11 mouse cellular contexts compared by ENCODE assay signal in genomic region chr4:102256170-102256960, GRCm38 (mm10).
DNase-seq lines count a peak whose midpoint lies in the region; ATAC-seq and TF ChIP-seq lines count a peak whose summit lies in the region.
"Had no signal": no experiment of that assay in that cellular context is flagged by ENCODE, and none has a peak within 500 bp of the region (broad histone marks: within the 10 kb centered on the region; RNA-seq: fewer than 3 reads in every experiment).

No protein-coding gene starts in this region.

- no peaks in the 10 kb centered on the region for H3K27me3 ChIP-seq in hindbrain, embryonic 10.5 days (ENCODE audit: insufficient read depth, poor library complexity, severe bottlenecking)
- H3K27me3 ChIP-seq in hindbrain, embryonic 11.5 days (ENCODE audit: control insufficient read depth, insufficient read depth, low read length): no peaks in the 10 kb centered on the region
- no peaks in the 10 kb centered on the region for H3K27me3 ChIP-seq in embryonic facial prominence, embryonic 10.5 days (replicated peaks; ENCODE audit: low read depth, poor library complexity, severe bottlenecking)
- no peaks in the 10 kb centered on the region for H3K27me3 ChIP-seq in hindbrain, embryonic 12.5 days
- H3K27me3 ChIP-seq in midbrain, postnatal 0 days (ENCODE audit: insufficient read depth, low read length): no peaks in the 10 kb centered on the region
- H3K27me3 ChIP-seq: CH12.LX had no signal

- peak overlapping the region; percentile 55 for H3K4me3 ChIP-seq in hindbrain, embryonic 10.5 days
- no peak overlapping the region for H3K4me3 ChIP-seq in hindbrain, embryonic 11.5 days (ENCODE audit: low read depth, low read length)
- peak overlapping the region; percentile 52 for H3K4me3 ChIP-seq in embryonic facial prominence, embryonic 10.5 days
- no peak overlapping the region for H3K4me3 ChIP-seq in hindbrain, embryonic 12.5 days
- peak overlapping the region; percentile 47 for H3K4me3 ChIP-seq in midbrain, postnatal 0 days (ENCODE audit: low read depth, low read length)

- 0 out of 2 replicates have a peak, but pooled peaks cover 2% of the 10 kb centered on the region for H3K9me3 ChIP-seq in hindbrain, embryonic 10.5 days
- no peaks in the 10 kb centered on the region for H3K9me3 ChIP-seq in hindbrain, embryonic 11.5 days (ENCODE audit: control insufficient read depth, low read length)
- H3K9me3 ChIP-seq in embryonic facial prominence, embryonic 10.5 days: no peaks in the 10 kb centered on the region
- no peaks in the 10 kb centered on the region for H3K9me3 ChIP-seq in hindbrain, embryonic 12.5 days (replicated peaks)
- no peaks in the 10 kb centered on the region for H3K9me3 ChIP-seq in midbrain, postnatal 0 days (ENCODE audit: low read length)

- H3K4me2 ChIP-seq in hindbrain, embryonic 11.5 days (replicated peaks; ENCODE audit: low read depth, low read length): no peak overlapping the region
- H3K4me2 ChIP-seq in hindbrain, embryonic 12.5 days (replicated peaks): peak overlapping the region; percentile 67
- H3K4me2 ChIP-seq in midbrain, postnatal 0 days (ENCODE audit: low read depth, low read length, poor library complexity, severe bottlenecking): peak overlapping the region; percentile 81

- no peak for TF ChIP-seq CTCF in midbrain, postnatal 0 days (IDR thresholded peaks at IDR 0.05)

- no peak overlapping the region for H3K27ac ChIP-seq in hindbrain, embryonic 10.5 days
- no peak overlapping the region for H3K27ac ChIP-seq in hindbrain, embryonic 11.5 days (ENCODE audit: low read depth, low read length)
- no peak overlapping the region; the same call in 1 of the 2 replicates for H3K27ac ChIP-seq in embryonic facial prominence, embryonic 10.5 days (replicated peaks)
- H3K27ac ChIP-seq in hindbrain, embryonic 12.5 days: no peak overlapping the region
- no peak overlapping the region for H3K27ac ChIP-seq in midbrain, postnatal 0 days (ENCODE audit: low read depth, low read length)
- H3K27ac ChIP-seq: kidney, postnatal 0 days had no signal

- peaks cover 24% of the 10 kb centered on the region for H3K4me1 ChIP-seq in hindbrain, embryonic 10.5 days (replicated peaks)
- 0 out of 2 replicates have a peak, but pooled peaks cover 2% of the 10 kb centered on the region for H3K4me1 ChIP-seq in hindbrain, embryonic 11.5 days (replicated peaks; ENCODE audit: control insufficient read depth, insufficient read depth, low read length)
- H3K4me1 ChIP-seq in embryonic facial prominence, embryonic 10.5 days: peaks cover 25% of the 10 kb centered on the region
- peaks cover 7% of the 10 kb centered on the region for H3K4me1 ChIP-seq in hindbrain, embryonic 12.5 days
- H3K4me1 ChIP-seq in midbrain, postnatal 0 days (ENCODE audit: insufficient read depth, low read length): 0 out of 2 replicates have a peak, but pooled peaks cover 4% of the 10 kb centered on the region

- no peak overlapping the region for H3K9ac ChIP-seq in hindbrain, embryonic 11.5 days (ENCODE audit: low read depth, low read length)
- H3K9ac ChIP-seq in hindbrain, embryonic 12.5 days: no peak overlapping the region
- H3K9ac ChIP-seq in midbrain, postnatal 0 days (replicated peaks; ENCODE audit: low read length, poor library complexity, severe bottlenecking): no peak overlapping the region
- H3K9ac ChIP-seq: liver, postnatal 0 days had no signal

- WGBS in hindbrain, embryonic 10.5 days: 85% methylated on average over 6 of the region's 6 CpGs
- 80% methylated on average over 6 of the region's 6 CpGs for WGBS in hindbrain, embryonic 11.5 days
- WGBS in embryonic facial prominence, embryonic 10.5 days: 85% methylated on average over 6 of the region's 6 CpGs
- 71% methylated on average over 6 of the region's 6 CpGs for WGBS in hindbrain, embryonic 12.5 days
- WGBS in midbrain, postnatal 0 days: 37% methylated on average over 6 of the region's 6 CpGs

- no peak for DNase-seq in hindbrain, embryonic 10.5 days (ENCODE audit: low spot score)
- DNase-seq in hindbrain, embryonic 11.5 days (ENCODE audit: low spot score): no peak
- DNase-seq in embryonic facial prominence, embryonic 10.5 days (ENCODE audit: low spot score): no peak
- peak; percentile 43 for DNase-seq in midbrain, postnatal 0 days (ENCODE audit: low spot score)
- no peak for DNase-seq in kidney, adult 8-10 months
- no peak for DNase-seq in kidney, postnatal 14 days
- no peak for DNase-seq in right cerebral cortex, adult 2 months (ENCODE audit: low spot score in 2 of 2)
- DNase-seq: liver, postnatal 0 days had no signal

- no peak for ATAC-seq in hindbrain, embryonic 11.5 days (ENCODE audit: low FRiP score)
- no peak for ATAC-seq in hindbrain, embryonic 12.5 days (ENCODE audit: low FRiP score)
- peak; percentile 76 for ATAC-seq in midbrain, postnatal 0 days (ENCODE audit: low FRiP score)
- ATAC-seq: liver, postnatal 0 days had no signal

- H3K36me3 ChIP-seq in hindbrain, embryonic 10.5 days: no peaks in the 10 kb centered on the region
- no peaks in the 10 kb centered on the region for H3K36me3 ChIP-seq in hindbrain, embryonic 11.5 days (ENCODE audit: control insufficient read depth, insufficient read depth, low read length)
- H3K36me3 ChIP-seq in embryonic facial prominence, embryonic 10.5 days (replicated peaks): no peaks in the 10 kb centered on the region
- no peaks in the 10 kb centered on the region for H3K36me3 ChIP-seq in hindbrain, embryonic 12.5 days
- H3K36me3 ChIP-seq in midbrain, postnatal 0 days (ENCODE audit: insufficient read depth, low read length): no peaks in the 10 kb centered on the region

Comparison
In these comparisons a context has a peak if more than half of its experiments do, and no peak if none do; other contexts are left out.
1. H3K4me3 ChIP-seq: peak in hindbrain, embryonic 10.5 days (single experiment), embryonic facial prominence, embryonic 10.5 days (single experiment) and midbrain, postnatal 0 days (single experiment); none in hindbrain, embryonic 11.5 days (single experiment) and hindbrain, embryonic 12.5 days (single experiment).